Mouse (Mus musculus): Measurements from ENCODE around the gene Crip3. TPM values are rescaled to one million over a fixed set of nuclear protein-coding genes. Genes with fewer than 3 reads are reported as not detected.

Gene Crip3
- polyA plus RNA-seq, 1 experiment from 2014 or later, result 0.24 TPM

- 81% methylated on average over 5 of the region's 5 CpGs for WGBS
- Histone ChIP-seq H3K9me3 (ENCODE audit: control insufficient read depth, low read length) (no peaks in the 10 kb centered on the region), H3K36me3 (ENCODE audit: control insufficient read depth, insufficient read depth, low read length) (no peaks in the 10 kb centered on the region), H3K27me3 (ENCODE audit: control insufficient read depth, insufficient read depth, low read length) (peaks cover 24% of the 10 kb centered on the region), H3K4me1 (ENCODE audit: control insufficient read depth, insufficient read depth, low read length) (no peaks in the 10 kb centered on the region), H3K27ac (ENCODE audit: low read depth, low read length) (no peak overlapping the region), H3K4me3 (ENCODE audit: low read depth, low read length) (no peak overlapping the region), H3K4me2 (ENCODE audit: low read depth) (no peak overlapping the region), H3K9ac (ENCODE audit: low read length) (no peak overlapping the region)
- ATAC-seq (ENCODE audit: insufficient read depth, low FRiP score, low TSS enrichment) (no peak), DNase-seq (ENCODE audit: low spot score) (no peak)
These were observed 33.5 kb downstream of the Crip3 start for GRCm38 (mm10) chr17:46462226-46462625.

GRCm38 (mm10) chr17:46467830-46468229 is 39.1 kb downstream of the Crip3 start:
- H3K9ac ChIP-seq (ENCODE audit: low read length), result no peak overlapping the region
- no peak for DNase-seq (ENCODE audit: low spot score)
- H3K36me3 ChIP-seq (ENCODE audit: control insufficient read depth, insufficient read depth, low read length), result no peaks in the 10 kb centered on the region; the same call in 1 of the 2 replicates
- H3K4me1 ChIP-seq (ENCODE audit: control insufficient read depth, insufficient read depth, low read length), result no peaks in the 10 kb centered on the region
- no peak overlapping the region for H3K4me3 ChIP-seq (ENCODE audit: low read depth, low read length)
- no peak overlapping the region for H3K4me2 ChIP-seq (ENCODE audit: low read depth)
- no peaks in the 10 kb centered on the region for H3K27me3 ChIP-seq (ENCODE audit: control insufficient read depth, insufficient read depth, low read length)
- WGBS, result 67% methylated on average over 9 of the region's 9 CpGs
- ATAC-seq (ENCODE audit: insufficient read depth, low FRiP score, low TSS enrichment), result no peak
- H3K27ac ChIP-seq (ENCODE audit: low read depth, low read length), result no peak overlapping the region
- no peaks in the 10 kb centered on the region for H3K9me3 ChIP-seq (ENCODE audit: control insufficient read depth, low read length)

GRCm38 (mm10) chr17:46476601-46477000 is 47.9 kb downstream of the Crip3 start:
- WGBS, result 71% methylated on average over 8 of the region's 8 CpGs
- H3K9me3 ChIP-seq (ENCODE audit: control insufficient read depth, low read length), result no peaks in the 10 kb centered on the region
- no peak overlapping the region for H3K4me3 ChIP-seq (ENCODE audit: low read depth, low read length)
- DNase-seq (ENCODE audit: low spot score) (no peak), ATAC-seq (ENCODE audit: insufficient read depth, low FRiP score, low TSS enrichment) (no peak)
- H3K27ac ChIP-seq (ENCODE audit: low read depth, low read length), result no peak overlapping the region
- H3K36me3 ChIP-seq (ENCODE audit: control insufficient read depth, insufficient read depth, low read length), result no peaks in the 10 kb centered on the region
- H3K9ac ChIP-seq (ENCODE audit: low read length), result no peak overlapping the region
- no peaks in the 10 kb centered on the region for H3K27me3 ChIP-seq (ENCODE audit: control insufficient read depth, insufficient read depth, low read length)
- H3K4me2 ChIP-seq (ENCODE audit: low read depth), result no peak overlapping the region
- no peaks in the 10 kb centered on the region for H3K4me1 ChIP-seq (ENCODE audit: control insufficient read depth, insufficient read depth, low read length)

GRCm38 (mm10) chr17:46477286-46477685 is 48.6 kb downstream of the Crip3 start:
- Histone ChIP-seq H3K4me1 (ENCODE audit: control insufficient read depth, insufficient read depth, low read length) (no peaks in the 10 kb centered on the region), H3K27ac (ENCODE audit: low read depth, low read length) (no peak overlapping the region), H3K4me2 (ENCODE audit: low read depth) (no peak overlapping the region), H3K4me3 (ENCODE audit: low read depth, low read length) (no peak overlapping the region), H3K27me3 (ENCODE audit: control insufficient read depth, insufficient read depth, low read length) (no peaks in the 10 kb centered on the region), H3K36me3 (ENCODE audit: control insufficient read depth, insufficient read depth, low read length) (no peaks in the 10 kb centered on the region), H3K9me3 (ENCODE audit: control insufficient read depth, low read length) (no peaks in the 10 kb centered on the region), H3K9ac (ENCODE audit: low read length) (no peak overlapping the region)
- ATAC-seq (ENCODE audit: insufficient read depth, low FRiP score, low TSS enrichment) (no peak), DNase-seq (ENCODE audit: low spot score) (no peak)
- WGBS, result 90% methylated on average over 15 of the region's 15 CpGs

Other genes with a start within 250 kb of the Crip3 start
- gene Polh, start 226.3 kb upstream of the Crip3 start, polyA plus RNA-seq (2014; fragmentation: Nextera tagmentation; extraction: Ambion mirVana), result 8.9 and 9.5 TPM in 2 replicates
- gene Xpo5, start 226.1 kb upstream of the Crip3 start, polyA plus RNA-seq (2014; fragmentation: Nextera tagmentation; extraction: Ambion mirVana), result 68.4 and 73.4 TPM in 2 replicates
- gene Polr1c, start 180.9 kb upstream of the Crip3 start, polyA plus RNA-seq (2014; fragmentation: Nextera tagmentation; extraction: Ambion mirVana), result 105 TPM in 2 replicates
- gene Yipf3, start 180.8 kb upstream of the Crip3 start, polyA plus RNA-seq (2014; fragmentation: Nextera tagmentation; extraction: Ambion mirVana), result 79.4 and 89.9 TPM in 2 replicates
- gene Lrrc73, start 175.4 kb upstream of the Crip3 start, polyA plus RNA-seq (2014; fragmentation: Nextera tagmentation; extraction: Ambion mirVana), result 1.7 and 2.8 TPM in 2 replicates
- 47.6 and 48.8 TPM in 2 replicates for gene Tjap1, start 145.9 kb upstream of the Crip3 start, polyA plus RNA-seq (2014; fragmentation: Nextera tagmentation; extraction: Ambion mirVana)
- 1.1 and 1.3 TPM in 2 replicates for gene Dlk2, start 131.5 kb upstream of the Crip3 start, polyA plus RNA-seq (2014; fragmentation: Nextera tagmentation; extraction: Ambion mirVana)
- gene Abcc10, start 100.6 kb upstream of the Crip3 start, polyA plus RNA-seq (2014; fragmentation: Nextera tagmentation; extraction: Ambion mirVana), result 5.5 and 8.4 TPM in 2 replicates
- gene Zfp318, start 45.2 kb upstream of the Crip3 start, polyA plus RNA-seq (2014; fragmentation: Nextera tagmentation; extraction: Ambion mirVana), result 15.0 and 15.8 TPM in 2 replicates
- gene Slc22a7, start 9.5 kb downstream of the Crip3 start, polyA plus RNA-seq (2014; fragmentation: Nextera tagmentation; extraction: Ambion mirVana), result not detected in 2 replicates
- 2.6 and 3.1 TPM in 2 replicates for gene Ttbk1, start 58.7 kb downstream of the Crip3 start, polyA plus RNA-seq (2014; fragmentation: Nextera tagmentation; extraction: Ambion mirVana)
- 55.3 and 64.9 TPM in 2 replicates for gene Dnph1, start 67.8 kb downstream of the Crip3 start, polyA plus RNA-seq (2014; fragmentation: Nextera tagmentation; extraction: Ambion mirVana)
- 4.4 and 5.4 TPM in 2 replicates for gene Cul9, start 117.5 kb downstream of the Crip3 start, polyA plus RNA-seq (2014; fragmentation: Nextera tagmentation; extraction: Ambion mirVana)
- gene Srf, start 127.2 kb downstream of the Crip3 start, polyA plus RNA-seq (2014; fragmentation: Nextera tagmentation; extraction: Ambion mirVana), result 5.9 and 7.7 TPM in 2 replicates
- gene Ptk7, start 200.6 kb downstream of the Crip3 start, polyA plus RNA-seq (2014; fragmentation: Nextera tagmentation; extraction: Ambion mirVana), result 32.9 and 35.8 TPM in 2 replicates
- gene Klc4, start 217.1 kb downstream of the Crip3 start, polyA plus RNA-seq (2014; fragmentation: Nextera tagmentation; extraction: Ambion mirVana), result 36.4 and 38.4 TPM in 2 replicates
- gene Mrpl2, start 217.3 kb downstream of the Crip3 start, polyA plus RNA-seq (2014; fragmentation: Nextera tagmentation; extraction: Ambion mirVana), result 104 and 113 TPM in 2 replicates
- gene Cul7, start 221.4 kb downstream of the Crip3 start, polyA plus RNA-seq (2014; fragmentation: Nextera tagmentation; extraction: Ambion mirVana), result 31.7 and 37.0 TPM in 2 replicates
- gene Rrp36, start 245.4 kb downstream of the Crip3 start, polyA plus RNA-seq (2014; fragmentation: Nextera tagmentation; extraction: Ambion mirVana), result 49.8 and 53.5 TPM in 2 replicates
- 179 and 180 TPM in 2 replicates for gene Mea1, start 249.9 kb downstream of the Crip3 start, polyA plus RNA-seq (2014; fragmentation: Nextera tagmentation; extraction: Ambion mirVana)